Mouse (Mus musculus): ENCODE data around the gene Eya3.
A peak's percentile ranks its signal among the peaks of the same experiment; 100 is the strongest.
"Not testable (repeated sequence)": the region's sequence is repeated elsewhere in the genome, so short reads cannot be mapped to it uniquely, and the experiment has no call there.

Gene Eya3

GRCm38 (mm10) chr4:132647439-132647838, 8.7 kb downstream of the Eya3 start:
- no peak for DNase-seq (ENCODE audit: low spot score)

GRCm38 (mm10) chr4:132649271-132649999, 10.6 kb downstream of the Eya3 start:
- peak; percentile 22 for DNase-seq (ENCODE audit: low spot score)

- DNase-seq (ENCODE audit: low spot score), result no peak
Observed at GRCm38 (mm10) chr4:132652842-132653241, 14.1 kb downstream of the Eya3 start.

- DNase-seq (ENCODE audit: low spot score), result no peak
Observed at GRCm38 (mm10) chr4:132653799-132654198, 15.0 kb downstream of the Eya3 start.

- no peak for DNase-seq (ENCODE audit: low spot score)
Observed at GRCm38 (mm10) chr4:132655290-132655689, 16.5 kb downstream of the Eya3 start.

- no peak for DNase-seq (ENCODE audit: low spot score)
Observed at GRCm38 (mm10) chr4:132659106-132659505, 20.3 kb downstream of the Eya3 start.

- DNase-seq (ENCODE audit: low spot score), result no peak
Observed at GRCm38 (mm10) chr4:132672697-132673096, 33.9 kb downstream of the Eya3 start.

GRCm38 (mm10) chr4:132676771-132677539, 38.2 kb downstream of the Eya3 start:
- DNase-seq (ENCODE audit: low spot score), result peak; percentile 14

GRCm38 (mm10) chr4:132689634-132690033, 50.8 kb downstream of the Eya3 start:
- no peak for DNase-seq (ENCODE audit: low spot score)

- DNase-seq (ENCODE audit: low spot score), result no peak
Observed at GRCm38 (mm10) chr4:132693366-132693765, 54.6 kb downstream of the Eya3 start.

GRCm38 (mm10) chr4:132702076-132702475, 63.3 kb downstream of the Eya3 start:
- DNase-seq (ENCODE audit: low spot score), result no peak

- DNase-seq (ENCODE audit: low spot score), result no peak
Observed at GRCm38 (mm10) chr4:132706885-132707284, 68.1 kb downstream of the Eya3 start.

- DNase-seq (ENCODE audit: low spot score), result no peak
Observed at GRCm38 (mm10) chr4:132713181-132713580, 74.4 kb downstream of the Eya3 start.

- no peak for DNase-seq (ENCODE audit: low spot score)
Observed at GRCm38 (mm10) chr4:132718251-132718650, 79.5 kb downstream of the Eya3 start.

- no peak for DNase-seq (ENCODE audit: low spot score)
Observed at GRCm38 (mm10) chr4:132728233-132728632, 89.4 kb downstream of the Eya3 start.

- no peak for DNase-seq (ENCODE audit: low spot score)
Observed at GRCm38 (mm10) chr4:132731616-132732015, 92.8 kb downstream of the Eya3 start.

- DNase-seq (ENCODE audit: low spot score), result peak; percentile 92
Observed at GRCm38 (mm10) chr4:132732148-132732684, 93.4 kb downstream of the Eya3 start, which contains the start of gene Xkr8. Gene Xkr8 (minus strand): TSS chr4:132732546.

- DNase-seq (ENCODE audit: low spot score), result no peak
Observed at GRCm38 (mm10) chr4:132733071-132733770, 94.4 kb downstream of the Eya3 start.

- DNase-seq (ENCODE audit: low spot score), result no peak
Observed at GRCm38 (mm10) chr4:132734766-132735165, 96.0 kb downstream of the Eya3 start.

- no peak for DNase-seq (ENCODE audit: low spot score)
Observed at GRCm38 (mm10) chr4:132735389-132735788, 96.6 kb downstream of the Eya3 start.

- no peak for DNase-seq (ENCODE audit: low spot score)
Observed at GRCm38 (mm10) chr4:132735894-132736293, 97.1 kb downstream of the Eya3 start.

- DNase-seq (ENCODE audit: low spot score), result not testable (repeated sequence)
Observed at GRCm38 (mm10) chr4:132737154-132737553, 98.4 kb downstream of the Eya3 start.

All from ovary, postnatal 36 days (tissue).